Mouse (Mus musculus) gastrocnemius, postnatal 14 days (tissue): ENCODE results near the gene Mapk6. TPM values are rescaled to one million over a fixed set of nuclear protein-coding genes. Genes with fewer than 3 reads are reported as not detected.

Experiments
- DNase-seq: peaks from one replicate; pipeline ENCODE4 v3.0.0; 2021; ENCODE audit warnings: mixed read lengths
- intact Hi-C: fragments of 180-260 bp; cut with DNase I; formaldehyde crosslinking; loops from one replicate; pipeline ENCODE4 v1.15.1; 2025; ENCODE audit warnings: low total_unique reads
- total RNA-seq, 2 experiments: library from RNA; stranded (reverse); gene quantifications; 2 replicates each; pipeline ENCODE4 v1.2.3; 2021

The Mapk6 gene
- total RNA-seq, 2 experiments from 2014 or later = 26.8 to 33.9 TPM

GRCm38 (mm10) chr9:75427366-75428273 lies 17.8 kb upstream of the Mapk6 start:
- intact Hi-C loops = no loop called here
- DNase-seq = no peak

GRCm38 (mm10) chr9:75425796-75426391 lies 16.1 kb upstream of the Mapk6 start:
- no peak for DNase-seq
- intact Hi-C loops = no loop called here

GRCm38 (mm10) chr9:75424358-75425150 lies 14.7 kb upstream of the Mapk6 start:
- intact Hi-C loops = no loop called here
- no peak for DNase-seq

GRCm38 (mm10) chr9:75423683-75424082 lies 13.9 kb upstream of the Mapk6 start:
- intact Hi-C loops = no loop called here
- DNase-seq = no peak

- DNase-seq = no peak
Measured at GRCm38 (mm10) chr9:75422251-75422691, 12.5 kb upstream of the Mapk6 start.

GRCm38 (mm10) chr9:75414204-75414603 lies 4.4 kb upstream of the Mapk6 start:
- no peak for DNase-seq
- intact Hi-C loops = no loop called here

More at GRCm38 (mm10) chr9:75422251-75422691, 12.5 kb upstream of the Mapk6 start:
- intact Hi-C loops = no loop called here

- DNase-seq = no peak
- intact Hi-C loops = no loop called here
Measured at GRCm38 (mm10) chr9:75413206-75413605, 3.4 kb upstream of the Mapk6 start.

- DNase-seq = no peak
- intact Hi-C loops = no loop called here
Measured at GRCm38 (mm10) chr9:75411584-75411983, 1.8 kb upstream of the Mapk6 start.

- intact Hi-C loops = no loop called here
- no peak for DNase-seq
Measured at GRCm38 (mm10) chr9:75410868-75411487, 1.2 kb upstream of the Mapk6 start.

GRCm38 (mm10) chr9:75409031-75409851 lies 564 bp downstream of the Mapk6 start:
- intact Hi-C loops = no loop called here
- DNase-seq = peak; percentile 88

- no peak for DNase-seq
- intact Hi-C loops = no loop called here
Measured at GRCm38 (mm10) chr9:75408204-75408826, 1.5 kb downstream of the Mapk6 start.

GRCm38 (mm10) chr9:75407803-75408202 lies 2.0 kb downstream of the Mapk6 start:
- intact Hi-C loops = no loop called here
- DNase-seq = peak; percentile 49

- DNase-seq = no peak
- intact Hi-C loops = no loop called here
Measured at GRCm38 (mm10) chr9:75406121-75406520, 3.7 kb downstream of the Mapk6 start.

- no peak for DNase-seq
- intact Hi-C loops = no loop called here
Measured at GRCm38 (mm10) chr9:75403520-75403919, 6.3 kb downstream of the Mapk6 start.

GRCm38 (mm10) chr9:75401593-75402504 lies 8.0 kb downstream of the Mapk6 start:
- intact Hi-C loops = no loop called here
- DNase-seq = no peak

- DNase-seq = no peak
- intact Hi-C loops = no loop called here
Measured at GRCm38 (mm10) chr9:75400639-75401038, 9.2 kb downstream of the Mapk6 start.

GRCm38 (mm10) chr9:75399069-75399468 lies 10.7 kb downstream of the Mapk6 start:
- intact Hi-C loops = no loop called here
- no peak for DNase-seq
